Mouse (Mus musculus) G1E (cell line): Measurements from ENCODE around the gene Tspo. TPM values are rescaled to one million over a fixed set of nuclear protein-coding genes. Genes with fewer than 3 reads are reported as not detected.
A peak's percentile ranks its signal among the peaks of the same experiment; 100 is the strongest.

Experiments used
- ATAC-seq: 2 replicates; pipeline ENCODE4 v1.8.0; 2016; ENCODE audit warnings: mild to moderate bottlenecking; ENCODE audit not compliant: insufficient number of reproducible peaks, poor library complexity, low FRiP score, severe bottlenecking; ENCODE audit errors: extremely low read depth
- DNase-seq: peaks from one replicate; pipeline ENCODE4 v3.0.0; 2012; ENCODE audit warnings: low spot score
- H3K27me3 ChIP-seq: 2 replicates; pipeline ENCODE4 v1.6.1; 2012; ENCODE audit warnings: mild to moderate bottlenecking, low read length, inconsistent platforms; ENCODE audit not compliant: insufficient read depth
- H3K36me3 ChIP-seq: replicated peaks from 2 replicates; pipeline ENCODE3; 2012; ENCODE audit warnings: mild to moderate bottlenecking, inconsistent platforms
- H3K4me1 ChIP-seq: 2 replicates; pipeline ENCODE4 v1.6.1; 2012; ENCODE audit warnings: low read depth, low read length, inconsistent platforms, mixed read lengths; ENCODE audit not compliant: insufficient read depth
- H3K4me3 ChIP-seq: 2 replicates; pipeline ENCODE4 v1.5.1; 2012; ENCODE audit warnings: low read depth, mild to moderate bottlenecking, inconsistent platforms, low read length, moderate library complexity, mixed read lengths
- H3K9me3 ChIP-seq: replicated peaks from 2 replicates; pipeline ENCODE4 v1.6.1; 2012; ENCODE audit warnings: inconsistent platforms
- CTCF ChIP-seq: IDR thresholded peaks from 2 replicates; pipeline ENCODE4 v1.5.1; 2012; ENCODE audit warnings: low read depth, low read length, inconsistent platforms, mixed read lengths
- GATA1 ChIP-seq: IDR thresholded peaks from 2 replicates; pipeline ENCODE4 v1.6.1; 2012; ENCODE audit warnings: borderline replicate concordance, low read length, inconsistent platforms, mixed read lengths
- GATA2 ChIP-seq: IDR thresholded peaks from 2 replicates; pipeline ENCODE4 v1.6.1; 2012; ENCODE audit warnings: low read depth, low read length, inconsistent platforms, borderline replicate concordance
- POLR2AphosphoS5 ChIP-seq: IDR thresholded peaks from 2 replicates; pipeline ENCODE4 v1.6.1; 2012; ENCODE audit warnings: low read depth, low read length, inconsistent platforms; ENCODE audit not compliant: insufficient replicate concordance
- TAL1 ChIP-seq: conservative IDR thresholded peaks from 2 replicates; pipeline ENCODE4 v1.6.1; 2012; ENCODE audit warnings: low read depth, low read length, inconsistent platforms, mixed read lengths
- polyA plus RNA-seq: library from polyadenylated mRNA; stranded (reverse); fragments of >175 nt; gene quantifications from 2 replicates; pipeline ENCODE4 v1.2.3, GENCODE M21; 2012
- total RNA-seq, 2 experiments: library from RNA; stranded (forward) in 1 of 2; stranded (reverse) in 1 of 2; fragments of 200-1000 nt in 1 of 2; fragments of >200 nt in 1 of 2; fragmentation: Nextera tagmentation in 1 of 2; gene quantifications; 2 replicates each; pipeline ENCODE4 v1.2.3; 2014 to 2017

Gene Tspo
- total RNA-seq (2014; fragmentation: Nextera tagmentation), result 13.5 and 31.8 TPM in 2 replicates
- total RNA-seq (2017), result 50.5 and 63.3 TPM in 2 replicates
- polyA plus RNA-seq, result 108 and 114 TPM in 2 replicates

GRCm38 (mm10) chr15:83563327-83563856 lies at the start of gene Tspo, which contains the start of gene Mcat:
TSS of gene Tspo (plus strand) at chr15:83563592.
TSS of gene Mcat (minus strand) at chr15:83563787.
- peak; percentile 56 for DNase-seq
- TF ChIP-seq TAL1 (no peak), CTCF (no peak), GATA2 (no peak), GATA1 (no peak), POLR2AphosphoS5 (no peak)
- Histone ChIP-seq H3K4me3 (peak within 1 kb of the TSS; percentile 87), H3K27me3 (no peaks in the 10 kb centered on the region), H3K9me3 (no peaks in the 10 kb centered on the region), H3K36me3 (peaks cover 9% of the 10 kb centered on the region), H3K4me1 (peaks cover 61% of the 10 kb centered on the region)
- ATAC-seq, result peak; percentile 43

GRCm38 (mm10) chr15:83515018-83515417 lies 48.4 kb upstream of the Tspo start:
- no peak for DNase-seq

GRCm38 (mm10) chr15:83518215-83519048 lies 45.0 kb upstream of the Tspo start:
- peaks cover 9% of the 10 kb centered on the region for H3K4me1 ChIP-seq
- no peak for TF ChIP-seq GATA2
- 0 out of 2 replicates have a peak, but pooled peaks have one; percentile 9 for TF ChIP-seq CTCF

More at GRCm38 (mm10) chr15:83515018-83515417, 48.4 kb upstream of the Tspo start:
- Histone ChIP-seq H3K4me1 (peaks cover 21% of the 10 kb centered on the region), H3K4me3 (no peak overlapping the region), H3K9me3 (no peaks in the 10 kb centered on the region), H3K27me3 (peaks cover 60% of the 10 kb centered on the region), H3K36me3 (no peaks in the 10 kb centered on the region)
- no peak for ATAC-seq
- no peak for TF ChIP-seq GATA1
- no peak for TF ChIP-seq CTCF
- no peak for TF ChIP-seq POLR2AphosphoS5
- no peak for TF ChIP-seq TAL1
- no peak for TF ChIP-seq GATA2

GRCm38 (mm10) chr15:83520861-83521382 lies 42.5 kb upstream of the Tspo start:
- Histone ChIP-seq H3K27me3 (peaks cover 82% of the 10 kb centered on the region), H3K9me3 (no peaks in the 10 kb centered on the region), H3K36me3 (no peaks in the 10 kb centered on the region), H3K4me3 (no peak overlapping the region), H3K4me1 (peaks cover 11% of the 10 kb centered on the region)
- DNase-seq, result no peak
- TF ChIP-seq TAL1 (no peak), GATA1 (no peak), CTCF (no peak), POLR2AphosphoS5 (no peak), GATA2 (no peak)
- ATAC-seq, result no peak

More at GRCm38 (mm10) chr15:83518215-83519048, 45.0 kb upstream of the Tspo start:
- no peak overlapping the region for H3K4me3 ChIP-seq
- no peaks in the 10 kb centered on the region for H3K9me3 ChIP-seq
- no peaks in the 10 kb centered on the region for H3K36me3 ChIP-seq
- no peak for ATAC-seq
- DNase-seq, result peak; percentile 75
- peaks cover 74% of the 10 kb centered on the region for H3K27me3 ChIP-seq

- Histone ChIP-seq H3K4me1 (peaks cover 15% of the 10 kb centered on the region), H3K9me3 (0 out of 2 replicates have a peak, but pooled peaks cover 3% of the 10 kb centered on the region), H3K27me3 (peaks cover 89% of the 10 kb centered on the region), H3K4me3 (no peak overlapping the region), H3K36me3 (no peaks in the 10 kb centered on the region)
- DNase-seq (no peak), ATAC-seq (peak; percentile 54; the same call in 1 of the 2 replicates)
- TF ChIP-seq TAL1 (no peak), GATA1 (no peak), POLR2AphosphoS5 (no peak), GATA2 (no peak), CTCF (no peak)
Observed at GRCm38 (mm10) chr15:83523196-83523595, 40.2 kb upstream of the Tspo start.

- Histone ChIP-seq H3K4me3 (no peak overlapping the region), H3K36me3 (no peaks in the 10 kb centered on the region), H3K9me3 (0 out of 2 replicates have a peak, but pooled peaks cover 3% of the 10 kb centered on the region), H3K27me3 (peaks cover 84% of the 10 kb centered on the region), H3K4me1 (peaks cover 10% of the 10 kb centered on the region)
- TF ChIP-seq GATA1, result no peak
- TF ChIP-seq POLR2AphosphoS5, result no peak
- no peak for TF ChIP-seq GATA2
- no peak for TF ChIP-seq TAL1
- ATAC-seq, result no peak
- DNase-seq, result no peak
Observed at GRCm38 (mm10) chr15:83523638-83524332, 39.6 kb upstream of the Tspo start.
